Mouse (Mus musculus): ENCODE results near the gene Stc2.

The Stc2 gene

GRCm38 (mm10) chr11:31369648-31370286 is at the start of gene Stc2:
Gene Stc2 (minus strand): TSS chr11:31370074.
- in situ Hi-C loops (cut with MboI, MseI): loop anchor here in 1 of 2 experiments (10.0 kb wide), 1 partner anchor 405 kb away; no protein-coding TSS in a partner anchor

GRCm38 (mm10) chr11:31417071-31417470 is 47.2 kb upstream of the Stc2 start:
- in situ Hi-C loops (cut with MboI, MseI): no loop called here

GRCm38 (mm10) chr11:31412376-31412775 is 42.5 kb upstream of the Stc2 start:
- in situ Hi-C loops (cut with MboI, MseI): no loop called here

GRCm38 (mm10) chr11:31406736-31407135 is 36.9 kb upstream of the Stc2 start:
- in situ Hi-C loops (cut with MboI, MseI): no loop called here

- in situ Hi-C loops (cut with MboI, MseI): no loop called here
Observed at GRCm38 (mm10) chr11:31403080-31403479, 33.2 kb upstream of the Stc2 start.

GRCm38 (mm10) chr11:31398604-31399003 is 28.7 kb upstream of the Stc2 start:
- in situ Hi-C loops (cut with MboI, MseI): loop anchor here in 1 of 2 experiments (25.0 kb wide), 1 partner anchor 539 kb away; no protein-coding TSS in a partner anchor

- in situ Hi-C loops (cut with MboI, MseI): loop anchor here in 1 of 2 experiments (25.0 kb wide), 1 partner anchor 540 kb away; no protein-coding TSS in a partner anchor
Observed at GRCm38 (mm10) chr11:31396638-31397417, 27.0 kb upstream of the Stc2 start.

- in situ Hi-C loops (cut with MboI, MseI): loop anchor here in 1 of 2 experiments (25.0 kb wide), 1 partner anchor 543 kb away; no protein-coding TSS in a partner anchor
Observed at GRCm38 (mm10) chr11:31394026-31394425, 24.2 kb upstream of the Stc2 start.

- in situ Hi-C loops (cut with MboI, MseI): loop anchor here in 1 of 2 experiments (25.0 kb wide), 1 partner anchor 545 kb away; no protein-coding TSS in a partner anchor
Observed at GRCm38 (mm10) chr11:31392340-31392739, 22.5 kb upstream of the Stc2 start.

GRCm38 (mm10) chr11:31388890-31389289 is 19.0 kb upstream of the Stc2 start:
- in situ Hi-C loops (cut with MboI, MseI): loop anchor here in 1 of 2 experiments (25.0 kb wide), 1 partner anchor 548 kb away; no protein-coding TSS in a partner anchor

GRCm38 (mm10) chr11:31387526-31387925 is 17.7 kb upstream of the Stc2 start:
- in situ Hi-C loops (cut with MboI, MseI): loop anchor here in 1 of 2 experiments (25.0 kb wide), 1 partner anchor 550 kb away; no protein-coding TSS in a partner anchor

GRCm38 (mm10) chr11:31386571-31386970 is 16.7 kb upstream of the Stc2 start:
- in situ Hi-C loops (cut with MboI, MseI): loop anchor here in 1 of 2 experiments (25.0 kb wide), 1 partner anchor 551 kb away; no protein-coding TSS in a partner anchor

GRCm38 (mm10) chr11:31383968-31384367 is 14.1 kb upstream of the Stc2 start:
- in situ Hi-C loops (cut with MboI, MseI): loop anchor here in 1 of 2 experiments (25.0 kb wide), 1 partner anchor 553 kb away; no protein-coding TSS in a partner anchor

GRCm38 (mm10) chr11:31382145-31382544 is 12.3 kb upstream of the Stc2 start:
- in situ Hi-C loops (cut with MboI, MseI): loop anchor here in 1 of 2 experiments (25.0 kb wide), 1 partner anchor 555 kb away; no protein-coding TSS in a partner anchor

- in situ Hi-C loops (cut with MboI, MseI): no loop called here
Observed at GRCm38 (mm10) chr11:31373438-31373837, 3.6 kb upstream of the Stc2 start.

- in situ Hi-C loops (cut with MboI, MseI): no loop called here
Observed at GRCm38 (mm10) chr11:31372206-31372605, 2.3 kb upstream of the Stc2 start.

- in situ Hi-C loops (cut with MboI, MseI): no loop called here
Observed at GRCm38 (mm10) chr11:31371256-31371838, 1.5 kb upstream of the Stc2 start.

- in situ Hi-C loops (cut with MboI, MseI): no loop called here
Observed at GRCm38 (mm10) chr11:31370436-31371230, 759 bp upstream of the Stc2 start.

- in situ Hi-C loops (cut with MboI, MseI): loop anchor here in 1 of 2 experiments (10.0 kb wide), 1 partner anchor 404 kb away; no protein-coding TSS in a partner anchor
Observed at GRCm38 (mm10) chr11:31368965-31369647, 768 bp downstream of the Stc2 start.

Measured in T-helper 17 cell (primary cell).